Mouse (Mus musculus) left cerebral cortex, adult 18-20 months (tissue): ENCODE data around the gene Nos2. TPM values are rescaled to one million over a fixed set of nuclear protein-coding genes. Genes with fewer than 3 reads are reported as not detected.

Experiments used
- DNase-seq, 2 experiments: peaks; one replicate each; pipeline ENCODE4 v3.0.0; 2021 to 2022; ENCODE audit warnings: low spot score in 2 of 2, mixed read lengths in 1 of 2
- total RNA-seq, 2 experiments: library from RNA; stranded (reverse); gene quantifications; 2 replicates each; pipeline ENCODE4 v1.2.3; 2021

The Nos2 gene
- total RNA-seq, 2 experiments from 2014 or later, result 0.19 to 0.33 TPM

GRCm38 (mm10) chr11:78956260-78956659 lies 35.7 kb downstream of the Nos2 start:
- peak; percentile 83 to 93 for DNase-seq

DNA sequence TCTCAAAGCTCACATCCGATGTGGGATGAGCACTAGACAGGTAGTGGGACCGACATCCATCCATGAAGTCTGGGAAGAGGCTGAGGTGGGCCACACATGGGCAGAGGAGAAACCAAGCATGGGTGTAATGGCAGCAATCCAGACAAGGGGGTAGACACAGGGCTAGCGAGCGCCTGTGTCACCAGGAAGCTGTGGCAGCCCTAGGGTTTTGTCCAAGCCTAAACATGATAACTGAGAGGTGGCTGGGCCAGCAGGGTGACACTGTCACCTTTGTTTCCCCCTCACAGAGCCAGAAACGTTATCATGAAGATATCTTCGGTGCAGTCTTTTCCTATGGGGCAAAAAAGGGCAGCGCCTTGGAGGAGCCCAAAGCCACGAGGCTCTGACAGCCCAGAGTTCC lies 38.8 kb downstream of the Nos2 start:
- no peak for DNase-seq

GRCm38 (mm10) chr11:78959841-78960520 lies 39.4 kb downstream of the Nos2 start:
- peak; percentile 18 to 23 for DNase-seq

- DNase-seq, result no peak
Observed at GRCm38 (mm10) chr11:78961221-78961620, 40.6 kb downstream of the Nos2 start.

- DNase-seq, result peak; percentile 56 to 59
Observed at GRCm38 (mm10) chr11:78967371-78967770, 46.8 kb downstream of the Nos2 start.

- no peak for DNase-seq
Observed at GRCm38 (mm10) chr11:78968121-78968520, 47.5 kb downstream of the Nos2 start.

DNA sequence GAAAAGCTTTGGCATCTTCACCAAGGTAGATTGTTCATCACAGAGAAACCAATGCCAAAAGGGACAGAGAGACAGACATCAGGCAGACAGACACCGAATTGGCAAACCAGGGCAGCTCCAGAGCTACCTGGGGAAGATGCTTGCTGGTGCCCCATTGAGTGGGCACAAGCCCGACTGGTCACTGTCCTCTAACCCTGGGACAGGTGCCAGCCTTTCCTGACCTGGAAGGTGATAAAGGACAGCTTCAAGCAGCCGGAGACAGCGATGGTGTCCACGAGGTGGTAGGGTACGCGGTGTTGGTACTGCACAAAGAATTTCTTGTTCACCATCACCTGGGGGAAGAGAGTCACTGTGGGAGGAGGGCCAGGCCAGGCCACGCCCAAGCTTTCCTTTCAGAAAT lies 50.5 kb downstream of the Nos2 start:
- DNase-seq, result no peak

DNA sequence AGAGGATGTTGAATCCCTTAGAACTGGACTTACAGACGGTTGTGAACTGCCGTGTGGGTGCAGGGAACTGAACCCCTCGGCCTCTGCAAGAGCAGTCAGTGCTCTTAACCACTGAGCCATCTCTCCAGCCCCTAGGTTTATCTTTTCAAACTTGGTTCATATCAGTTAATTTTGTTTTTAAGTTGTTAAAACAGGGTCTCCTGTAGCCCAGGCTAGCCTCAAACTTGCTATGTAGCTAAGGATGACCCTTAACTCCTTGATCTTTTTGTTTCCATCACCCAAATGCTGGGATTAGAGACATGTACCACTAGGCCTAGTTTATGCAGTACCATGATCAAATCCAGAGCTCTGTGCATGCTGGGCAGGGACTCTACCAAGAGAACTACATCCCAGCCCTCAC lies 51.2 kb downstream of the Nos2 start:
- no peak for DNase-seq

- DNase-seq, result no peak
Observed at GRCm38 (mm10) chr11:78972328-78972727, 51.7 kb downstream of the Nos2 start.

- no peak for DNase-seq
Observed at GRCm38 (mm10) chr11:78972811-78973351, 52.3 kb downstream of the Nos2 start.

GRCm38 (mm10) chr11:78973381-78974150 lies 53.0 kb downstream of the Nos2 start:
- no peak for DNase-seq

DNA sequence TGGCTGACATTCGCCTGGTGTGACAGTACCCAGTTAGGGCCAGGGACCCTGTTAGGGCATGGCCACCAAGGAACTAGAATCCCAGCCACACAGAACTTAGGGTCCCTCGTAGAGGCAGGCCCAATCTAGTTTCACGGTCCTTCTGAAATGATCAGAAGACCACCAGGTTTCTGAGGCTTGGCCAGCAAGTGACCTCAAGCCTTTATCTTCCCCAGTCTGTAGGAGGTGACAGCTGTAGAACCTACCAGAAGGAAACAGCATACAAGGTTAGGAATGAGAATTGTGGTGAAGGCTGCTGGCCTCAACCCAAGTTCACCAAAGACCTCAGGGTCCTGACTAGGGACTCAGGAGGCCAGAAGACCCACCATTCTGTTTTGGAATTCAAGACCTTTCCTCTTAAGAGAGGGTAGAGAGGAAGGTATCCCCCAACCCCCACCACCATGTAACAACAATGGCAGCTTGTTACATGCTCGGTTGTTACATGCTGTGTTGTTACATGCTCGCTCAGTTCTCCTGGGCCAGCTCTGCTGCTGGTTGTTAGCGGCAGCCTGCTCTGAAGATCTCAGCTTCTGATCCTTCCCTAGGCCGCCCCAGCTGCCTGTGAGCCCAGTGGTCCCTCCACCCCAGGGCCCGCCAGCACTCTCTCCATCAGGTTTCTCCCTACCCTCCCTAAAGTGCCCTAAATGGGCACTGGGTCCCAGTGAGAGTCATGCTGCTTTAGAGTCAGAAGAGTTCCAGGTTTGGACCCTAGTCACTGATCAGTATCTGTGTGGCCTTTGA lies 56.3 kb downstream of the Nos2 start:
- DNase-seq, result no peak

DNA sequence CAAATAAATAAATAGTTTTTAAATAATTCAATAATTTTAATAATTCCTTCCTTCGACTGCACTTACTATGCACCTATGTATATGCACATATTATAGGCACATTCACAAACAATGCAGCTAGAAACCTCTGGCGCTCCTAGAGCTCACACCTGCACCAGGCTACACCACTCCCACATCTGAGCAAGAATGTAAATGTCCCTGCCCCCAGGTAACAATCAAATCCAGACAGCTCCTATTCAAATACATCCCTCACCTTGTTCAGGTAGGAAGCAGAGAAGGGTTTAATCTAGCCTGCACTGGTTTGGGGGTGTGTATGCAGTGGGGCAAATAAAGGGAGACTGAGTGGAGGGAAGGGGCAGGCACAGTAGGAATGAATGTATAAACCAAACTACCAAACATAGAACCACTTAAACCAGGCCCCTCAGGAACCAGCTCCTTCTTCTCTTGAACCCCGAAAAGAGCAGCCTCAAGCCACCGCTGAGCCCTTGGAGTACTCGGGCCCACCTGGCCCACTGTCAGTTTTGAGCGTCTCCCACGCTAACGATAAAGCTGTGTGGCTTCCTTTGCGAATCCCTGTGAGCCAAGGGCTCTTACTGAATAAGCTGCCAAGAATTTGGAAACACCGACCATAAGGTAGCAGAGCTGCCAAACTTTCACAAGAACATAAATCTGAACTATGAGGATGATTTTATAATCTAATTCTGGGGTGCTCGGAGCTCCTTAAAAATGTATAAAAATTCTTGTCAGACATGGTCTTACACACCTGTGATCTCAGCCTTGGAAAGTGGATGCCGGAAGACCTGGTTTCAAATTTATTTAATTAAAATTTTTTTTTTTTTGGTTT lies 57.8 kb downstream of the Nos2 start:
- DNase-seq, result no peak

DNA sequence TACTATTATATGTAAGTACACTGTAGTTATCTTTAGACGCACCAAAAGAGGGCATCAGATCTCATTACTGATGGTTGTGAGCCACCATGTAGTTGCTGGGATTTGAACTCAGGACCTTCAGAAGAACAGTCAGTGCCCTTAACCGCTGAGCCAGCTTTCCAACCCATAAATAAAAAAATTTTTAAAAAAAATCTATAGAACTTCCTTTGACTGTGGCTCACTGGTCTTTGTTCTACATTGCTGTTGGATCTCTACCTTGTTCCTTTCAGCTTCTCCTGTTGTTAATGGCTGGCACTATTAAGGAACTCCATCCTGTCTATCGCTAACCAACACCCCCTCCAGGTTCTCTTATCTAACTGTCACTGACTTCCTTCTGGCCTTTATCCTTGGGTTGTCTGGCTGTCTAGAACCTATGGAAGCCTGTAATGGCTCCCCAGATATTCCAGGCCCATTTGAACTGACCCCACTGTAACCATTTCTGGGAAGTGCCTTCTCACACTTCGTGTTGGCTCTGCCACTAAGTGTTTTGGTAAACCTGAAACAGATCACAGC lies 59.6 kb downstream of the Nos2 start:
- DNase-seq, result no peak

GRCm38 (mm10) chr11:78982042-78982441 lies 61.5 kb downstream of the Nos2 start:
- DNase-seq, result no peak

DNA sequence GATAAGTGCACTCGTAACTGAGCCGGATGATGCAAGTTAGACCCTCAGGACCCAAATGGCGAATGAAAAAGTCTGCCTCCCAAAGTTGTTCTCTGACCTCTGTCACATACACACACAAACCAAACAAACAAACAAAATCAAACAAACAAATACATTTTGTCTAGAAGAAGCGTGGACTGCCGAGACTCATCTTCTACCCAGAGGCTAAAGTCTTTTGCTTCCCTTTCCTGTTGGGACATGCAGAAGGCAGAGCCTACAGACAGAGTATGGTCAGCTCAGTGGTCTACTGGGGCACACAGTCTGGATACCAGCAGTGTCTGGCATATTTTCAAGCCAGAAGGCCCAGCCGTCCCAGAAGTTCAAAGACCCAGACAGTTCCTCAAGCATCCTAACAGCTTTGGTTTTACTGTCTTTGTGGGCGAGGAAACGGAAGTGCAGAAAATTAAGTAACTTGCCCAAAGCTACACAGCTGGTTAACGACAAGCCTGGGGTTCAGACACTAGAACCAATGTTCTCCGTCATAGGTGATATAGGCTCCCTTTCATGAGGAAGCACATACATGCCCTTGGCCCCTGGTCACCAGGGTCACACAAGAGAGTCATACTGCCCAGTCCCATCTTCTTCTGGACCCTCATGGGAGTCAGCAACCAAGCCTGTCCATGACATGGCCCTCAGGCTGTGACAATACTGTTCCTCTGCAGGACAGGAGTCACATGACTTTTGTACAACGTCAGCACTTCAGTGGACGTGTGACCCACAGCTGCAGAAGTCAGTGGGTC lies 62.1 kb downstream of the Nos2 start:
- DNase-seq, result no peak

GRCm38 (mm10) chr11:78983539-78983938 lies 63.0 kb downstream of the Nos2 start:
- DNase-seq, result no peak

DNA sequence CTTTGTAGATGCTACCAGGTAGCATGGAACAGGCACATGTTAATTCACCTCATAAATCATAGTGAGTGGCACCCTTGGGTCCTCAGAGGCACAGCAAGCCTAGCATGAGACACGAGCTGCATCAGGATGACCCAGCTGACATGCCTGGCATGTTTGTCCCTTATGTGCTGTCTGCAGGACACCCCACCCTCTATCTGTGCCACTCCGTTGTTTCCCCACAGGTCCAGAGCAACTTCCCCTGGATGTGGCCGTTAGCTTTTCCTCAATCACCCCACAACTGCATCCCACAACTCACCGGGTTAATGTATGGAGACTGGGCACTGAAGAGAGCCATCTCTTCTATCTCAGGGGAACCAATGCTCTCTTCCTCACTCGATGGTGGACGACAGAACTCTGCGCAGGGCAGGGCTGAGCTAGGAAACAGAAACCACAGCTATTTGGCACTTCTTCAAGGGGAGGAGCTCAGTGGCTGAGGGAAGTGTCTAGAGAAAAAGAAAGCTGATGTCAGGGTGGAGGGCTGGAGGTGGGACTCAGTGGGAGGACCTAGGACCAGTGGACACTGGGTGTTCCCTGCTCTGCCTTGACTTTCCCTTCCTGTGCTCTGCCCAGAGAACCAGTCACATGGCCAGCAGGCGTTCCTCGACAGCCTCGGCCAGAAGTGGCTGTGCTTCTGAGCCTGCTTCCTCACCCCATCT lies 64.0 kb downstream of the Nos2 start, which contains the start of gene Lgals9:
Lgals9 (minus strand) TSS at position 464 of the 695 bp plus-strand sequence.
- no peak for DNase-seq

GRCm38 (mm10) chr11:78985505-78985904 lies 64.9 kb downstream of the Nos2 start:
- no peak for DNase-seq
